Mouse (Mus musculus) hindbrain, postnatal 0 days (tissue): Measurements from ENCODE around the gene Kat5. TPM values are rescaled to one million over a fixed set of nuclear protein-coding genes. Genes with fewer than 3 reads are reported as not detected.

ENCODE experiments used
- ATAC-seq: fragments of 200-750 bp; cut with Nextera tagmentation; 2 replicates; pipeline ENCODE4 v1.8.0; 2017; ENCODE audit warnings: mild to moderate bottlenecking, moderate TSS enrichment, moderate library complexity
- DNase-seq: peaks from one replicate; pipeline ENCODE4 v3.0.0-alpha.2; 2015; ENCODE audit warnings: low spot score
- H3K27ac ChIP-seq: fragments of 300-500 bp; sonication (generic); 2 replicates; pipeline ENCODE4 v1.5.1; 2014; ENCODE audit warnings: mild to moderate bottlenecking
- H3K27me3 ChIP-seq: fragments of 300-500 bp; sonication (generic); 2 replicates; pipeline ENCODE4 v1.6.1; 2014; ENCODE audit warnings: low read length, mixed read lengths; ENCODE audit not compliant: insufficient read depth
- H3K36me3 ChIP-seq: fragments of 300-500 bp; sonication (generic); 2 replicates; pipeline ENCODE4 v1.6.1; 2014; ENCODE audit warnings: low read length, mixed read lengths; ENCODE audit not compliant: insufficient read depth
- H3K4me1 ChIP-seq: fragments of 300-500 bp; sonication (generic); 2 replicates; pipeline ENCODE4 v1.6.1; 2014; ENCODE audit warnings: antibody characterized with exemption, low read length, mixed read lengths; ENCODE audit not compliant: insufficient read depth
- H3K4me2 ChIP-seq: fragments of 300-500 bp; sonication (generic); 2 replicates; pipeline ENCODE4 v1.6.1; 2014; ENCODE audit warnings: low read depth, mild to moderate bottlenecking, low read length, moderate library complexity, mixed read lengths
- H3K4me3 ChIP-seq: fragments of 300-500 bp; sonication (generic); 2 replicates; pipeline ENCODE4 v1.5.1; 2014; ENCODE audit warnings: low read length
- H3K9ac ChIP-seq: fragments of 300-500 bp; sonication (generic); replicated peaks from 2 replicates; pipeline ENCODE4 v1.6.1; 2014; ENCODE audit warnings: mild to moderate bottlenecking, low read length, moderate library complexity, mixed read lengths
- H3K9me3 ChIP-seq: fragments of 300-500 bp; sonication (generic); 2 replicates; pipeline ENCODE4 v1.6.1; 2016; ENCODE audit warnings: low read length, mixed read lengths
- CTCF ChIP-seq: IDR thresholded peaks from 2 replicates; pipeline ENCODE4 v1.5.1; 2016; ENCODE audit warnings: antibody characterized with exemption, control low read depth, low read depth
- WGBS: fragments of 180-500 bp; shearing (Covaris S2); extraction: QIAGEN DNeasy Blood & Tissue Kit; methylation state at CpG from one replicate; pipeline ENCODE4 v1.1.7; 2014; 5-methylcytosine and 5-hydroxymethylcytosine counted together
- polyA plus RNA-seq: library from polyadenylated mRNA; unstranded; fragments of >200 nt; fragmentation: Nextera tagmentation; extraction: Ambion mirVana; gene quantifications from 2 replicates; pipeline ENCODE4 v1.2.1, GENCODE M21; 2015
- total RNA-seq: library from RNA; depleted of rRNA; stranded (reverse); fragments of >200 nt; gene quantifications from 2 replicates; pipeline ENCODE4 v1.2.3, GENCODE M21; 2014

The Kat5 gene
- total and polyA plus RNA-seq, 2 experiments from 2014 or later = 72.0 to 95.2 TPM

GRCm38 (mm10) chr19:5601752-5602541, 8.1 kb downstream of the Kat5 start, which contains the start of gene Rnaseh2c:
TSS of gene Rnaseh2c (plus strand) at chr19:5601873.
- peak within 1 kb of the TSS; percentile 80 for H3K4me3 ChIP-seq
- H3K27me3 ChIP-seq = no peaks in the 10 kb centered on the region
- under 1% methylated on average over 64 of the region's 64 CpGs for WGBS
- H3K4me1 ChIP-seq = peaks cover 10% of the 10 kb centered on the region
- peak within 1 kb of the TSS; percentile 85 for H3K27ac ChIP-seq
- H3K36me3 ChIP-seq = peaks cover 36% of the 10 kb centered on the region
- DNase-seq (peak; percentile 93), ATAC-seq (peak; percentile 89)
- peak within 1 kb of the TSS; percentile 96 for H3K4me2 ChIP-seq
- H3K9me3 ChIP-seq = no peaks in the 10 kb centered on the region
- H3K9ac ChIP-seq = peak within 1 kb of the TSS; percentile 88
- no peak for TF ChIP-seq CTCF

DNA sequence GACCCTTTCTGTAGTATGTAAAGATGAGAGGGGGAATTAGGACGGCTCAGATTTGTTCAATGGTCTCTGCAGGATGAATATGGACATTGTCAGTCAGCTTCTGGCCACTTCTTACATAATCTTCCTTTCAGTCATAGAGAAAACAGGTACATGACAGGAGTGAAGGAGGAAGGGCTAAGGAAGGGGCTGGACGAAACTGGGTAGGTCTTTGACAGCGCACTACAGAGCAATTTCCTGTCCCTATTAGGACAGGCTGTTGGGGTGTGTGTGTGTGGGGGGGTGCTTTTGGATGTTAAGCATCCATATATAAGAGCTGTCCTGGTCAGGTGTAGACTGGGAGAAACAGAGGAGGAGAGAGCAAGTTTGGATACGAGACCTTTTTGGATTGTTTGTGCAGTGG, 10.8 kb downstream of the Kat5 start:
- 83% methylated on average over 4 of the region's 4 CpGs for WGBS
- Histone ChIP-seq H3K4me3 (no peak overlapping the region), H3K36me3 (peaks cover 12% of the 10 kb centered on the region), H3K27me3 (no peaks in the 10 kb centered on the region), H3K4me2 (no peak overlapping the region), H3K9me3 (no peaks in the 10 kb centered on the region), H3K27ac (no peak overlapping the region), H3K4me1 (peaks cover 10% of the 10 kb centered on the region), H3K9ac (no peak overlapping the region)
- no peak for TF ChIP-seq CTCF
- ATAC-seq (no peak), DNase-seq (no peak)

DNA sequence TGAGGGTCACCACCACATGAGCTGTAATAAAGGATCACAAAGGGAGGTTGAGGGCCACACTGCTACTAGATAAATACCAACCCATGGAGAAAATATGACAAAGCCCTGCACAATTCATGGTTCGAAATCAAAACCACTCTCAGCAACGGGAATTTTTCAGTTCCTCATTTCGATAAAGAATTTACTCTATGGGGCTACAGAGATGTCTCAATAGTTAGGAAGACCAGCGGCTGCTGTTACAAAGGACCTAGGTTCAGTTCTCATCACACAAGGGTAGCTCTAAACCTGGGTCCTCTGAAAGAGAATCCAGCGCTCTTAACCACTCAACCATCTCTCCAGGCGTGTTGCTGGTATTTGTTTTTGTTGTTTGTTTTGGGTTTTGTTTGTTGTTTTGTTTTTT, 18.1 kb downstream of the Kat5 start:
- no peak for DNase-seq
- no peak overlapping the region for H3K4me3 ChIP-seq
- 93% methylated on average over 6 of the region's 6 CpGs for WGBS
- no peak overlapping the region for H3K9ac ChIP-seq
- no peaks in the 10 kb centered on the region for H3K27me3 ChIP-seq
- H3K27ac ChIP-seq = no peak overlapping the region
- H3K4me1 ChIP-seq = no peaks in the 10 kb centered on the region
- H3K4me2 ChIP-seq = no peak overlapping the region
- H3K36me3 ChIP-seq = no peaks in the 10 kb centered on the region
- no peak for TF ChIP-seq CTCF
- H3K9me3 ChIP-seq = no peaks in the 10 kb centered on the region
- ATAC-seq = no peak

DNA sequence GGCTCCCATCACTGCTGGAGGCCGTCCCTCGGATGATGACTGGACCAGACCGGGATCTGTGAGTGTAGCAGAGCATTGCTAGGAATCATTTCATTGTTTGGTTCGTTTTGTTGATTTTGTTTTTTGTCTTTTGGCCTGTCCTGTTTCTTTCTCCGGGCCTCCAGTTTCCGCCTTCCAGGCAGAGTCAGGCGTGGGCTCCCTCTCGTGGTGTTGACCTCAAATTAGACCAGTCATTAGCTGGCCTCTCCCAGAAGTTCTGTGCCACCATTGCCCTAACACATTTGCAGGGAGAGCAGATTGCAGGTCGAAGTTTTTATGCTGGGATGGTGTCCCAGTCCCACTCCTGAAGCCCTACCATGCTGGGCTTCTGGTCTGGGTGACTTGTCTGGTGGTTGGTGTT, 20.9 kb downstream of the Kat5 start:
- Histone ChIP-seq H3K9me3 (no peaks in the 10 kb centered on the region), H3K36me3 (no peaks in the 10 kb centered on the region), H3K4me1 (no peaks in the 10 kb centered on the region), H3K4me2 (no peak overlapping the region), H3K9ac (no peak overlapping the region), H3K27me3 (no peaks in the 10 kb centered on the region), H3K4me3 (no peak overlapping the region), H3K27ac (no peak overlapping the region)
- ATAC-seq = no peak
- DNase-seq = no peak
- TF ChIP-seq CTCF = no peak
- 63% methylated on average over 9 of the region's 9 CpGs for WGBS

- Histone ChIP-seq H3K27me3 (no peaks in the 10 kb centered on the region), H3K36me3 (no peaks in the 10 kb centered on the region), H3K4me3 (no peak overlapping the region), H3K9ac (no peak overlapping the region), H3K9me3 (no peaks in the 10 kb centered on the region), H3K4me2 (no peak overlapping the region), H3K27ac (no peak overlapping the region), H3K4me1 (no peaks in the 10 kb centered on the region)
- WGBS = 71% methylated on average over 2 of the region's 2 CpGs
- TF ChIP-seq CTCF = no peak
- no peak for DNase-seq
- no peak for ATAC-seq
These were observed 28.0 kb downstream of the Kat5 start for GRCm38 (mm10) chr19:5581995-5582394.

GRCm38 (mm10) chr19:5580776-5581175, 29.3 kb downstream of the Kat5 start:
- no peak overlapping the region for H3K4me2 ChIP-seq
- TF ChIP-seq CTCF = no peak
- no peaks in the 10 kb centered on the region for H3K9me3 ChIP-seq
- no peaks in the 10 kb centered on the region for H3K27me3 ChIP-seq
- DNase-seq (no peak), ATAC-seq (no peak)
- 90% methylated on average over 6 of the region's 6 CpGs for WGBS
- no peak overlapping the region for H3K27ac ChIP-seq
- no peak overlapping the region for H3K4me3 ChIP-seq
- no peak overlapping the region for H3K9ac ChIP-seq
- no peaks in the 10 kb centered on the region for H3K4me1 ChIP-seq
- H3K36me3 ChIP-seq = no peaks in the 10 kb centered on the region

DNA sequence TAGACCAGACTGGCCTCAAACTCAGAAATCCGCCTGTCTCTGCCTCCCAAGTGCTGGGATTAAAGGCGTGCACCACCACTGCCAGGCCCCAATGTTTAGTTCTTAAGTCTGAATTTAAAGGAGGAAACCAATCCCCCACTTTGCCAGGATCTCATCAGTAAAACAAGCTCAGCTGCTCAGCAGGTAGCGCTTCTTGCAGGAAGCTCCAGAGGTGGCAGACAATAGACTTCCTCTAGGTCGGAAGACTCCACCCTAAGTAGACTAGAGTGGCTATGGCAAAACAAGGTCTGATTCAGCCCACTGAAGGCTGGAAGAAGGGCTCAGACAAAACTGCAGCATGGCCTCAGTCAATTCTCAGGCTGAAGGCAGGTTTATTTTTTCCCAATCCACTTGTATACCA, 30.1 kb downstream of the Kat5 start:
- Histone ChIP-seq H3K4me3 (no peak overlapping the region), H3K4me2 (no peak overlapping the region), H3K9ac (no peak overlapping the region), H3K27ac (no peak overlapping the region), H3K36me3 (no peaks in the 10 kb centered on the region), H3K4me1 (no peaks in the 10 kb centered on the region), H3K9me3 (no peaks in the 10 kb centered on the region), H3K27me3 (no peaks in the 10 kb centered on the region)
- ATAC-seq (no peak), DNase-seq (no peak)
- 70% methylated on average over 4 of the region's 4 CpGs for WGBS
- TF ChIP-seq CTCF = no peak
